Mouse (Mus musculus): ENCODE data around the gene C530025M09Rik. TPM values are rescaled to one million over a fixed set of nuclear protein-coding genes. Genes with fewer than 3 reads are reported as not detected.

Gene C530025M09Rik
- polyA plus RNA-seq, 1 experiment from 2014 or later, result not detected

Other genes with a start within 250 kb of the C530025M09Rik start
- 0.93 and 2.4 TPM in 2 replicates for gene Syndig1, start 2.0 kb downstream of the C530025M09Rik start, polyA plus RNA-seq (2016; fragmentation: Nextera tagmentation; extraction: Ambion mirVana)

Data from embryonic facial prominence, embryonic 10.5 days (tissue).